Mouse (Mus musculus) small intestine, adult 2 months (tissue): ENCODE data around the gene Polr2b.

Experiments
- CTCF ChIP-seq: fragments of 200-500 bp; IDR thresholded peaks from 2 replicates; pipeline ENCODE4 v1.5.1; 2012; ENCODE audit warnings: low read depth, mild to moderate bottlenecking, control low read depth, inconsistent platforms, low read length, moderate library complexity, mixed read lengths; ENCODE audit not compliant: insufficient replicate concordance, insufficient read length; ENCODE audit errors: extremely low read depth
- POLR2A ChIP-seq: fragments of 200-500 bp; IDR thresholded peaks from 2 replicates; pipeline ENCODE4 v1.6.1; 2012; ENCODE audit warnings: low read depth, mild to moderate bottlenecking, control low read depth, inconsistent platforms, low read length, moderate library complexity

DNA sequence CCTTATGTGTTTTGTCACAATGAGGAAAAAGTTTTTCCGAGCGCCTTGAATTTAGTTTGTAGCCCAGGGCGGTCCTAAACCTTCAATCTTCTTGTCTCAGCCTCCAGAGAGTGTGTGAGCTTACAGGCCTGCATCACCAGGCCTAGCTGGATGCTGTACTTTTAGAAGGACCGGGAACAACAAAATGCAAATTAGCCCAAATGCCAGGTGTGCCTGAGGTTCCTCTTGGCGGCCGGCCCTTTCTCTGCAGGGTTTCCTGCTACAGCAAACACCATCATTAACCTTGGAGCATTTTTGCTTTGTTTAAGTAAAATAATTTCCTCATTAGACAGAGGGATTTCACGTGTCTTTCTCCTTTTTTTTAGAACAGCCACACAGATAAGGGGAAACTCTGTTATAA, 58.2 kb downstream of the Polr2b start:
- TF ChIP-seq POLR2A (no peak), CTCF (no peak)
